Mouse (Mus musculus) heart, embryonic 11.5 days (tissue): ENCODE measurements around the gene Eya3. TPM values are rescaled to one million over a fixed set of nuclear protein-coding genes. Genes with fewer than 3 reads are reported as not detected.
"Not testable (repeated sequence)": the region's sequence is repeated elsewhere in the genome, so short reads cannot be mapped to it uniquely, and the experiment has no call there.

Experiments
- ATAC-seq: fragments of 200-750 bp; cut with Nextera tagmentation; replicated peaks from 2 replicates; pipeline ENCODE4 v1.8.0; 2017; ENCODE audit warnings: moderate library complexity; ENCODE audit not compliant: insufficient number of reproducible peaks, low FRiP score, low TSS enrichment
- H3K27ac ChIP-seq: fragments of 300-500 bp; sonication (generic); 2 replicates; pipeline ENCODE4 v1.5.1; 2014; ENCODE audit warnings: mild to moderate bottlenecking, low read depth, low read length
- H3K27me3 ChIP-seq: fragments of 300-500 bp; sonication (generic); 2 replicates; pipeline ENCODE4 v1.6.1; 2014; ENCODE audit warnings: mild to moderate bottlenecking, low read length, mixed read lengths; ENCODE audit not compliant: control insufficient read depth, insufficient read depth
- H3K36me3 ChIP-seq: fragments of 300-500 bp; sonication (generic); 2 replicates; pipeline ENCODE4 v1.6.1; 2014; ENCODE audit warnings: mild to moderate bottlenecking, low read length, moderate library complexity, mixed read lengths; ENCODE audit not compliant: control insufficient read depth, insufficient read depth
- H3K4me1 ChIP-seq: fragments of 300-500 bp; sonication (generic); 2 replicates; pipeline ENCODE4 v1.6.1; 2014; ENCODE audit warnings: low read length; ENCODE audit not compliant: control insufficient read depth, insufficient read depth
- H3K4me2 ChIP-seq: fragments of 300-500 bp; sonication (generic); 2 replicates; pipeline ENCODE4 v1.6.1; 2014; ENCODE audit warnings: mild to moderate bottlenecking, moderate library complexity
- H3K4me3 ChIP-seq: fragments of 300-500 bp; sonication (generic); 2 replicates; pipeline ENCODE4 v1.5.1; 2014; ENCODE audit warnings: low read depth, low read length
- H3K9ac ChIP-seq: fragments of 300-500 bp; sonication (generic); 2 replicates; pipeline ENCODE4 v1.6.1; 2014; ENCODE audit warnings: mild to moderate bottlenecking, low read depth, low read length, moderate library complexity
- H3K9me3 ChIP-seq: fragments of 300-500 bp; sonication (generic); replicated peaks from 2 replicates; pipeline ENCODE4 v1.6.1; 2016; ENCODE audit warnings: low read length; ENCODE audit not compliant: control insufficient read depth
- WGBS: fragments of 180-500 bp; shearing (Covaris S2); extraction: QIAGEN DNeasy Blood & Tissue Kit; methylation state at CpG from one replicate; pipeline ENCODE4 v1.1.7; 2014; ENCODE audit not compliant: insufficient replicate concordance; 5-methylcytosine and 5-hydroxymethylcytosine counted together
- polyA plus RNA-seq: library from polyadenylated mRNA; unstranded; fragments of >200 nt; fragmentation: Nextera tagmentation; extraction: Ambion mirVana; gene quantifications from 2 replicates; pipeline ENCODE4 v1.2.1, GENCODE M21; 2014

The Eya3 gene
- polyA plus RNA-seq, 1 experiment from 2014 or later: 24.4 TPM

DNA sequence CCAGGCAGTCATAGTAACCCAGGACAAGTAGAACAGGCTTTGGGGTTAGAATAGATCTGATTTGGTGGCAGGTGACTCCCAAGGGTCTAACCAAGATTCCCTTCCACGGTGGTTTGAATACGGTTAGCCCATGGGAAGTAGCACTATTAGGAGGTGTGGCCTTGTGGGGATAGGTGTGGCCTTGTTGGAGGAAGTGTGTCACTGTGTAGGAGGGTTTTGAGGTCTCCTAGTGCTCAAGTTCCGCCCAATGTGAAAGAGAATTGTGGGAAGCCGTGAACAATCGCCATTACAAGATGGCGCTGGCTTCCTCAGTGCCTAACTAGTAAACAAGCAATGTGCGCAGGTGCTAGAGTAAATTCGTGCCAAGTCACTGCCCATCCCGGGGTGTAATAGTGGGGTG, 98.4 kb downstream of the Eya3 start:
- not testable (repeated sequence) for H3K4me2 ChIP-seq, H3K4me1 ChIP-seq, H3K27ac ChIP-seq, H3K9me3 ChIP-seq, H3K4me3 ChIP-seq, ATAC-seq, H3K27me3 ChIP-seq, H3K36me3 ChIP-seq, H3K9ac ChIP-seq
- 87% methylated on average over 9 of the region's 9 CpGs for WGBS

DNA sequence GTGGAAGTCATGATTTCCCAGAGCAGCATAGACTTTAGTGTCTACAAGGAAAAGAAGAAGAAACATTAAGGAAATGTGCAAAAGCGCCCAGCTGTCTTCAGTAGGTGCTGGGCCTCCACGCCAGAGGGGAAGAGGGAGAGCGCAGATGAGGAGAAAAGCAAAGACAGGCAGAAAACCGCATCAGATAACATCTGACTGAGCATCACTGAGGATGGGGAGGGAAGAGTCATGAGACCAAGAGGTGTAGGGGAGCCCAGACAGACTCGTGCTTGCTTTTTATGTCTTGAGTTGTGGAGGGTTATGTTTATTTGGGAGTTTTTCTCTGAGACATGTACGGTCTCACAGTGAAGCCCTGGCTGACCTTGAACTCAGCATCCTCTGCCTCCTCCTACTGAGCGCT, 102.7 kb downstream of the Eya3 start:
- no peaks in the 10 kb centered on the region for H3K9me3 ChIP-seq
- ATAC-seq: no peak
- no peak overlapping the region for H3K27ac ChIP-seq
- no peaks in the 10 kb centered on the region; the same call in 1 of the 2 replicates for H3K27me3 ChIP-seq
- H3K4me3 ChIP-seq: no peak overlapping the region
- H3K9ac ChIP-seq: no peak overlapping the region
- no peaks in the 10 kb centered on the region for H3K36me3 ChIP-seq
- WGBS: 85% methylated on average over 7 of the region's 7 CpGs
- no peak overlapping the region for H3K4me2 ChIP-seq
- H3K4me1 ChIP-seq: peaks cover 3% of the 10 kb centered on the region; the same call in 1 of the 2 replicates

DNA sequence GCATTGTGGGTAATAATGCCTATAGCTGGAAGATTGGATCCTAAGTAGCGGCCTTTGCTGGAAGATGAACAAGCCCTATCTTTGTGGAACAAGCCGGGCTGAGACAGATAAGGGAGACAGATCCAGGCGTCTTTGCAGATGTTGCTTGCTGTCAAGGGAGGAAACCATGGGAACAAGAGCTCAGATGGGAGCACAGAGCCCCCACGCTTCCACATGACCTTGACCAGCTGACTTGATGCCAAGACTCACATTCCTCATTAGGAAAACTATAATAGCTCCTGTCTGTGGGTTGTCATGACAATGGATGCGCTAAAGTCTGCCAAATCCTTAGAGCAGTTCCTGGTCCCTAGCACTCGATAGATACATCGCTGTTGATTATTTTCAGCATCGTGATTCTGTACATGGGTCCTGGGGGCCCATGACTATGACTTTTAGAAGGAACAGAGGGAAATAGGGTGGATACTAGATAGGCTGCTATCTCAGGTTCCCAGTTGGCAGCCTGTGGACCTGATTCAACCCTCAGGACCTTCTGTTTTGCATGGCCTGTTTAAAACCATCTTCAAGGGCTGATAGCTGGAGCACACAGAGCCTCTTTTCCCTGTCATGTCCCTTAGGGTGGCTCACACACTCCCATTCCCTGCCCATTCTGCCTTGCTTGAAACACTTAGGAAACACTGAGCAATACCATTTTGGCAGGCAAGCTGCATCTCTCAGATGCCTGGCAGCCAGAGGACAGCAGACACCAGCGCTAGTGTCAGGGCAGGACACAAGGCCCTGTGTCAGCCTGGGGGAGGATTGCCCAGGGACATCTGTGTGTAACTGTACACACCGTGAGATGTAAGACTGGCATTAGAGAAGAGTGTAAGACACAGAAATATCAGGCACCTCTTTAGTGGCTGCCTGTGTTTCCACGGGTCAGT, 105.5 kb downstream of the Eya3 start:
- no peak overlapping the region for H3K9ac ChIP-seq
- H3K9me3 ChIP-seq: no peaks in the 10 kb centered on the region
- H3K27ac ChIP-seq: no peak overlapping the region
- 60% methylated on average over 11 of the region's 11 CpGs for WGBS
- no peak for ATAC-seq
- H3K36me3 ChIP-seq: no peaks in the 10 kb centered on the region
- H3K4me1 ChIP-seq: peaks cover 3% of the 10 kb centered on the region; the same call in 1 of the 2 replicates
- H3K4me3 ChIP-seq: no peak overlapping the region
- no peaks in the 10 kb centered on the region; the same call in 1 of the 2 replicates for H3K27me3 ChIP-seq
- no peak overlapping the region for H3K4me2 ChIP-seq

DNA sequence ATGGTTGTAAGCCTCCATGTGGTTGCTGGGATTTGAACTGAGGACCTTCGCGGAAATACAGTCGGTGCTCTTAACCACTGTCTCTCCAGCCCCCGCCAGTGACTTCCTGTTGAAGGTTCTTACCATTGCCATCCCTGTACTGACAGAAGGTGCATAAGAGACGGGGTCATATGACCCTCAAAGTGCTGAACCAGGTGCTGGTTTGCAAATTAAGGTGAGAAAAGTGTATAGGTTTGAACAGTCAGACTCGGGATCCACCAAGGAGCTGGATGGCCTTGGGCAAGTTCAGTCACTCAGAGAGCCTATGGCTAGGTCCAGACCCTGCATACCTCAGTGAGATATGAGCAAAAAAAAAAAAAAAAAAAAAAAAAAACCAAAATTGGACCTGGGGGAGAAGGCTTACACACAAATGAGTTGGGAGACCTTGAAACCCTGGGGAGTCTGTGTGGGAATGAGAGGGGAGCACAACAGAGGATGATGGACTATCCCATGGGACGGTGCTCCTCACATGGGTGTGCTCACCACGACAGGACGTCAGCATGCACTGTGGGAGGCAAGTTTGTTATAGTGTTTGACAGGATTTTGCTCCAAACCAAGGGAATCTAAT, 108.2 kb downstream of the Eya3 start:
- WGBS: 84% methylated on average over 9 of the region's 9 CpGs
- ATAC-seq: no peak
- no peaks in the 10 kb centered on the region for H3K36me3 ChIP-seq
- no peaks in the 10 kb centered on the region for H3K9me3 ChIP-seq
- no peak overlapping the region for H3K4me3 ChIP-seq
- H3K27ac ChIP-seq: 0 out of 2 replicates have a peak overlapping the region, but pooled peaks have one; percentile 10
- H3K4me2 ChIP-seq: no peak overlapping the region
- no peak overlapping the region for H3K9ac ChIP-seq
- no peaks in the 10 kb centered on the region for H3K27me3 ChIP-seq
- peaks cover 3% of the 10 kb centered on the region; the same call in 1 of the 2 replicates for H3K4me1 ChIP-seq

DNA sequence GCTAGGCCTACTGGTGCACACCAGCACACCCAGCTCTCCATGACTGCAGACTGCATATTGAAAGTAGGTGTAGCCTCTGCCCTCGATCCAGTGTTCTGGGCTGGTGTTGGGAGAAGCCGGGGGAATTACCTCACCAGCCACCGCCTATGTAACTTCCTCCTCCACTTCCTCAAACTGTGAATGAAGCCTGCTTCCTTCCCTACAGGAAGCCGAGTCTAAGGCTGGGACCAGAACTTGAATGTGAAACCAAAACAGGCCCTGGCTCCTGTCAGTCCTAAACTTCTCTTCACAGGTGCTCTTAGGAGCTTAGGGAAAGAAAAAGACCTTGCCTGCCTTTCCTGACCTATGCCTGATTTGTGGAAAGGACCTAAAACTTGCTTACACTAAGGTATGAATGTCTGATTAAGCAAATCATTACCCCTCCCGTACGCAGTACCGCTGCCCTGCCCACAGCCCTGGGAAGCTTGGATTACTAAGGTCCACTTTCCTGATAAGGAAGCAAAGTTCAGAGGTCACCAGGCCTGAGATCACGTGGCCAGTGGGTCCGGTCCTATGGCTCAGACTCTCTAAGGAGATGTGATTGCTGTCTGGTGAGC, 109.0 kb downstream of the Eya3 start:
- Histone ChIP-seq H3K36me3 (no peaks in the 10 kb centered on the region), H3K9me3 (no peaks in the 10 kb centered on the region), H3K4me1 (peaks cover 3% of the 10 kb centered on the region; the same call in 1 of the 2 replicates), H3K9ac (0 out of 2 replicates have a peak overlapping the region, but pooled peaks have one; percentile 16), H3K27me3 (no peaks in the 10 kb centered on the region), H3K27ac (0 out of 2 replicates have a peak overlapping the region, but pooled peaks have one; percentile 10), H3K4me2 (no peak overlapping the region), H3K4me3 (no peak overlapping the region)
- 36% methylated on average over 9 of the region's 9 CpGs for WGBS
- ATAC-seq: no peak

DNA sequence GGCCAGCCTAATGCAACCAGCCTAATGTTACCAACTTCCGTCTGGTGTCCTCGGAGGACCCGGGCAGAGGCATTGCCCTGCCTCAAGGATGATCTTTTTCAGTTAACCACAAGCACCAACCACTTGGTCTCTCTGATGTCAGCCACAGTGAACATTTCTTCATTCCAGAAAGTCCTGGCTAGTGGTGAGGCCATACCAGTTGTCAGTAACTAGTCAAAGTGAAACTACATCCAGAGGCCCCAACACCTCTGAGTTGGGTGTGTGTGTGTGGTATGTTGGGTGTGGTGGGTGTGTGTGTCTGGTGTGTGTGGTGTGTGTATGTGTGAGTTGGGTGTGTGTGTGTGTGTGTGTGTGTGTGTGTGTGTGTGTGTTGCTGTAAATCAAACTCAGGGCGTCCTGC, 110.0 kb downstream of the Eya3 start:
- Histone ChIP-seq H3K4me2 (no peak overlapping the region), H3K4me1 (peaks cover 3% of the 10 kb centered on the region; the same call in 1 of the 2 replicates), H3K4me3 (no peak overlapping the region), H3K27ac (no peak overlapping the region), H3K9ac (no peak overlapping the region), H3K27me3 (no peaks in the 10 kb centered on the region), H3K36me3 (no peaks in the 10 kb centered on the region), H3K9me3 (no peaks in the 10 kb centered on the region)
- 90% methylated on average over 4 of the region's 4 CpGs for WGBS
- ATAC-seq: no peak

DNA sequence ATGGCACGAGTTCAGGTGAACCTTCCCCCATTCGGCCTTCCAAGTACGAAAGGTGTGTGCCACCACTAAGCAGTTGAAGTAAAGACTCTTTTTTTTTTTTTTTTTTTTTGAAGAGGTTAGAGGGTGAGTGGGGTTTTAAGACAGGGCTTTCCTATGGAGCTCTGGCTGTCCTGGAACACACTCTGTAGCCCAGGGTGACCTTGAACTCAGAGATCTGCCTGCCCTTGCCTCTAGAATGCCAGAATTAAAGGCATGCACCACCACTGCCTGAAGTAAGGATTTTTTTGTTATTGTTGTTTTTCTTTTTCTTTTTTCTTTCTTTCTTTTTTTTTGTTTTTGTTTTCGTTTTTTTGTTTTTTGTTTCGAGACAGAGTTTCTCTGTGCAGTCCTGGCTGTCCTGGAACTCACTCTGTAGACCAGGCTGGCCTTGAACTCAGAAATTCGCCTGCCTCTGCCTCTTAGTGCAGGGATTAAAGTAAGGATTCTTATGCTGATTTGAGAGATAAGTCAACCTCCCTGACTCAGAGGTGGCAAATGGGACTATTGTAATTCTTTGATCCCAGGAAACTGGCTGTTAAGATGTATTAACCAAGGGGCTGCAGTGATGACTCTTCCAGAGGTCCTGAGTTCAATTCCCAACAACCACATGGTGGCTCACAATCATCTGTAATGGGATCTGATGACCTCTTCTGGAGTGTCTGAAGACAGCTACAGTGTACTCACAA, 110.6 kb downstream of the Eya3 start:
- ATAC-seq: no peak
- Histone ChIP-seq H3K4me3 (no peak overlapping the region), H3K27ac (no peak overlapping the region), H3K36me3 (no peaks in the 10 kb centered on the region), H3K9me3 (no peaks in the 10 kb centered on the region), H3K4me2 (no peak overlapping the region), H3K4me1 (peaks cover 1% of the 10 kb centered on the region; the same call in 1 of the 2 replicates), H3K27me3 (no peaks in the 10 kb centered on the region), H3K9ac (no peak overlapping the region)
- 87% methylated on average over 6 of the region's 6 CpGs for WGBS

DNA sequence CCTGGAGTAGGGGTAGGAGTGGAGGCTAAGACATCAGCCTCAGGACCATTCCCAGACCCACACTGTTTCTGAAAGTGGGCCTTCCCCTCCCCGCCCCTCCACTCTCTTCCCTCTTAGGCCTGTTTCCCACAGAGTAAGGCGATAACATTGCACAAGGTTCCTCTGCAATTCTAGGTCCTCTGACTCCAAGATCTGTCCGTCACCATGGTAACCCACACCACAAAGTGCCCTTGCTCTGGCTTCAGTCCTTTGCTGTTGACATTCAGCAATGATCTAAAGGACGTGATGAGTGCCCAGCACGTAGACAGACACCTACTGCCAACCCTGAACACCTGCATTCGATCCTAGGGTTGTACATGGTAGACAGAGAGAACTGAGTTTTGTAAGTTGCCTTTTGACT, 114.2 kb downstream of the Eya3 start:
- ATAC-seq: no peak
- Histone ChIP-seq H3K27ac (no peak overlapping the region), H3K4me1 (no peaks in the 10 kb centered on the region), H3K27me3 (peaks cover 1% of the 10 kb centered on the region; the same call in 1 of the 2 replicates), H3K4me3 (no peak overlapping the region), H3K36me3 (no peaks in the 10 kb centered on the region), H3K9ac (no peak overlapping the region), H3K9me3 (no peaks in the 10 kb centered on the region), H3K4me2 (no peak overlapping the region)
- WGBS: 52% methylated on average over 6 of the region's 6 CpGs
